Mouse (Mus musculus) spleen, postnatal 4 days (tissue): ENCODE results near the gene Gm20883.
"Not testable (repeated sequence)": the region's sequence is repeated elsewhere in the genome, so short reads cannot be mapped to it uniquely, and the experiment has no call there.

Source experiments
- DNase-seq, 2 experiments: peaks; one replicate each; pipeline ENCODE4 v3.0.0; 2022; ENCODE audit warnings: low spot score in 2 of 2

Gm20883 gene

DNA sequence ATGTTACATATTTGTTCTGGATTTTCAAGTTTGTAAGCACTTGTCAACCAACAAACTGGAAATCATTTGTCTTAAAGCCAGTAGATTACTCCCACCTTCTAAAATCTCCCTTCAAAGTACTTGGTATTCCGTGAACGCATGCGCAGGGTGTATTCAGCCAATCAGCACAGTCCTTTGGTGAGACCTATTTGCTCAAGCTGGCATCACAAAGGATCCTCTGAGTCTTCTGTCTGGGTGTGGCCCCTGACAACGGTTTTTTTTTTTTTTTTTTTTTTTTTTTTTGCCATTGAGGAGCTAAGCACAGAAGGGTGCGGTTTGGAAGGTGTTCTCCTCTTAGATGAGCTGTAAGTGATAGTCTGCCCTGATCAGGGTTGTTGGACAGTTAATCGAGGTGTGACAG lies at the start of gene Gm20883:
Gm20883 (plus strand) TSS at position 301 of the 400 bp plus-strand sequence.
- DNase-seq: not testable (repeated sequence)
